Comparison of ENCODE assay signal across 16 mouse cellular contexts in the genomic region with DNA sequence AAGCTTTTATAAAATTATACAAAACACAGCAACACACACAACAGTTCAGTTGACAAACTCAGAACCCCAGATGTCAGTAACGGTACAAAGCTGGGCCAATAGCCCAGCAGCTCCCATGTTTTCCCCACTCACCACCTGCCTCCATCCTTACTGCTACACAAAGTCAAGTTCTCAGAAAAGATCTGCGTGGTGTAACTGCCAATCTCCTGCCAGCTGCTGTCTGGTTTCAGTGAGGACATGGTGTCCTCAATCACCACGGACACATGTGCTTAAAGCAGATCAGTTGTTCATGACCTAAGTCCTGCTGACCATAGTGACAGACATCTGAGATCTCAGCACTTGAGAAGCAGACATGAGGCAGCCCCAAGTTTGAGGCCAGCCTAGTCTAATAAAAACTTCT. TPM values are rescaled to one million over a fixed set of nuclear protein-coding genes. Genes with fewer than 3 reads are reported as not detected.
"Had no signal": no experiment of that assay in that cellular context is flagged by ENCODE, and none has a peak within 500 bp of the region (broad histone marks: within the 10 kb centered on the region; RNA-seq: fewer than 3 reads in every experiment).

No protein-coding gene starts in this region.

- H3K4me3 ChIP-seq: intestine, embryonic 15.5 days; limb, embryonic 12.5 days; liver, embryonic 13.5 days; lung, embryonic 15.5 days; midbrain, embryonic 13.5 days; myocyte; neural tube, embryonic 15.5 days had no signal

- H3K27ac ChIP-seq: intestine, embryonic 15.5 days; limb, embryonic 12.5 days; liver, embryonic 13.5 days; lung, embryonic 15.5 days; midbrain, embryonic 13.5 days; neural tube, embryonic 15.5 days had no signal

- ATAC-seq: intestine, embryonic 15.5 days; liver, postnatal 0 days; midbrain, embryonic 13.5 days had no signal

- H3K4me2 ChIP-seq: intestine, embryonic 15.5 days; limb, embryonic 12.5 days; liver, embryonic 13.5 days; lung, embryonic 15.5 days; midbrain, embryonic 13.5 days; neural tube, embryonic 15.5 days had no signal

- H3K27me3 ChIP-seq: intestine, embryonic 15.5 days; limb, embryonic 12.5 days; liver, embryonic 13.5 days; lung, embryonic 15.5 days; midbrain, embryonic 13.5 days; neural tube, embryonic 15.5 days had no signal

- DNase-seq: kidney, adult 18-20 months; kidney, postnatal 14 days; liver; liver, embryonic 13.5 days; liver, postnatal 0 days; lung, postnatal 14 days; right cerebral cortex, adult 18-20 months; spleen, adult 18-20 months; thymus, postnatal 36 days had no signal

- H3K9ac ChIP-seq: intestine, embryonic 15.5 days; limb, embryonic 12.5 days; liver, embryonic 13.5 days; liver, postnatal 0 days; lung, embryonic 15.5 days; midbrain, embryonic 13.5 days; neural tube, embryonic 15.5 days had no signal

- H3K9me3 ChIP-seq: intestine, embryonic 15.5 days; limb, embryonic 12.5 days; liver, embryonic 13.5 days; lung, embryonic 15.5 days; midbrain, embryonic 13.5 days; neural tube, embryonic 15.5 days had no signal

- H3K4me1 ChIP-seq: intestine, embryonic 15.5 days; limb, embryonic 12.5 days; liver, embryonic 13.5 days; lung, embryonic 15.5 days; midbrain, embryonic 13.5 days; neural tube, embryonic 15.5 days had no signal

RNA-seq across cellular contexts. Expression of gene Glt1d1, which starts 36.4 kb away (rescaled TPM):
- total RNA-seq: megakaryocyte-erythroid progenitor cell, adult 5-6 weeks had no signal
- polyA plus RNA-seq: myocyte had no signal
